Mouse (Mus musculus): ENCODE measurements around the gene C2cd5.

C2cd5 gene

DNA sequence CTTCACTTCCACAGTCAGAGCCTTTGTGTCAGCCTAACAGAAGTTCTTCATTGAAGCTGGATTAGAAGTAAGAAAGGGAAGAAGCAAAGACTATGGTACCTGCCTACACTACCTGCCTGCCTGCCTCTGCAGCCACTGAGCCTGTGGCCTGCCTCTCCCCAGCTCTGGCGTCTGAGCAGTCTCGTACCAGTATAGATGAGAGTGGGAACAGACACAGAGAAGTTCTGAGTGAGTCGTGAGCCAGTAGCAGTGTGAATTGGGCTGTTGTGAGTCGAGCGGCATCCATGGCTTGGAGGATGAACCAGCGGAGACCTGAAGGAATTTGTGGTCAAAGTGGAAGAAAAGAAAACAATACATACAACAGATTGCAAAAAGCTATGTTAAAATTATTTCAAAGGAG lies 26.5 kb downstream of the C2cd5 start:
- no peak for DNase-seq (ENCODE audit: low read depth, low spot score)

DNA sequence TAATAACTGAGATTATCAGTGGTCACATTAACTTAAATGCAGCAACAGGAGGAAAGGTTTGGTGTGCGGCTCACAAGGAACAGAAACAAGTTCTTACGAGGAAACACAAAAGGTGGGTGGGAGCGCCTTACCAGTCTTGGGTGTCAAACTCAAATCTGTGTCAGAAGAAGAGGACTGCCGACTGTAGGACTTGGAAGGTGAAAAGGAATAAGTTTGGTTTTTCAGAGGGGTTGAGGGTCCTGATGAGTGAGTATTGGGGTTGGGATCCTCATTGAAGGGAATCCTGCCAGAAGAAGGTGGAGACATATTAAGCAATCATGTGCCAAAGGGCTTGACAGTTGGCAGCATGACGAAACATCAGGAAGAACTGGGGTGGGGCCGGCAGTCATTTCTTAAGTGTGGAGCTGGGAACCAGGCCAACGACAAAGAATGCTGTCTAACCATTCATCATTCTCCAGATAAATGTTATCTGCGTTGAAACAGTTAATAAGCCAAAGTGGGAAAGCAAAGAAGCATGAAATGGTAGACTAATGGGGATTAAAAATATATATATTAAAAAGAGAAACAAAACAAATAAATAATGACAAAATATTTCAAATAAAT lies 27.4 kb downstream of the C2cd5 start:
- DNase-seq (ENCODE audit: low read depth, low spot score) = no peak

DNA sequence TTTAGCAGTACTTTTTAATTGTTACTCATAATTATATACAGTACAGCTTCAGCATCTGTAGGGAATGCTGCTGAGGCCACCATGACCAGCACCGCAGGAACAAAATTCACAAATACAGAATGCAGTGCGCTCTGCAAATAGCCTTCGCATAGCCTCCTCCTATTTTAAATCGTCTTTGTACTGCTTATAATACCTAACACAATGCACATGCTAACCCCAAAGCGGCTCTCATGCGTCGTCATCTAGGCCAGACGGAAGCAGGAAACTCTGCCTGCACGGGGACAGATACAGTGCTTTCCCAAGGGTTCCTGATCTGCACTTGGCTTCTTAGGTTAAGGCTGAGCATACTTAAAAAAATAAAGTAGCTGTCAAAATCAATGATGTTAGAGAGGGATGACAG lies 29.2 kb downstream of the C2cd5 start:
- no peak for DNase-seq (ENCODE audit: low read depth, low spot score)

DNA sequence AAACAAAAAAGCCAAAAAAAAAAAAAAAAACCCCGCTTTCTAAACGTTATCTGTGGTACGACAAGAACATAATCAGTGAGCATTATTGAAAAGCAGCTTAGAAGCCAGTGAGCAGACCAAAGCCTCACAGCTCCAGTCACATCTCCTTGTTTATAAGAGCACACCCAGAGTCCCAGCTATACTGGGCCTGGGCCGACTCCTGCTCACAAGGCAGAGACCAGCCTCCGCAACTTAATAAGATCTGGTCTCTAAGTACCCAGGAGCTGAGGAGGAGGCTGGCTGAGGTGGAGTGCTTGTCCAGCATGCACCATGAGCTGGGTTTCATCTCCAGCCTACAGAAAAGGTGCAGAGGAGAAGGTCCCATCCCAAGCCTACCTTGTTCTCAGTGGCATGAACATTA lies 29.9 kb downstream of the C2cd5 start:
- DNase-seq (ENCODE audit: low read depth, low spot score) = no peak

DNA sequence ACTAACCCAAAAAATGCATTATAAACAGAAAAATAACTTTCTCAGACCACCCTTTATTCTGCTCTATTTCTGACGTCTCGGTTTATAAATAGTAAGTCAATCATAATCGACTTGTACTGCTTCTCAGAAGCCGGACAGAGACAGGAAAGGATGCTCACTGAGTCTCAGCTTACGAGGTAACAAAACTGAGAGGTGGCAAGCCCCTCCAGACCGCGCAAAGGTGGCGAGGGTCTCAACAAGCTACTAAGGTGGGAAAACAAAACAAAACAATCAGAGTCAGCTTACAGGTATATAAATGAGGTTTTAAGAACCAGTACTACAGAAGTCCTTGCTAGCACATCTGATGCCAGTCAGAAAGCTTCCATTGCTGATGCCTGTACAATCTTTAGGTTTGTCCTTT lies 30.3 kb downstream of the C2cd5 start:
- no peak for DNase-seq (ENCODE audit: low read depth, low spot score)

DNA sequence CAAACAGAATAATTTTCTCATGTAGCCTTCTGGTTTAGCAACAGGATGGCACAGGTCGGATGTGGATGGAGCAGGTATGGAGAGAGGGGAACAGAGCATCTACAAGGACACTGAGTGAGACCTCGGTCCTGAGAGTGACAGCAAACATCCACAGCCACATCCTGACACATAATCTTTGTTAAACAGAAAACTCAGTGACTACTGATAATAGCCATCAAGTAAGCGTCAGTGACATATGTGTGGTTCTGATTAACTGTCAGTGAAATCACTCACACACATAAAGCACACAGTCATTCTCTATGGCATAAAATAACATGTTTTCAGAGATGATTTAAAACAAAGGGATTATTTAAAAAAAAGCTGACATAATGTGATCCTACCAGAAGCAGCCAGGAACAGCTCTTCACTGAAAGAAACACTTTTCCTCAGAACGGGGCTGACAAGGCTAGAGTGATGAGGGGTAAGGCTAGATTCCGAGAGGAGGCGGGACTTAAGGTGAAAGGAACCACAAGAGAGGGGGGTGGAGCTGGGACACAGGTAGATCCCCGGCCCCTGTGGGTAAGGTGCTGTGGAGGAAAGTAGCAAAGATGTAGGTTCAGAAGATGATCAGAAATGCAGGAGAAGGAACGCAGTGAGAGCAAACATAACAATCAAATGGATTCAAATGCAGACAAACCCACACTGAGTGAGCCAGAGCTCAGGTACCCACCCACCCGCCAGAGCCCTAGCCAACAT lies 31.6 kb downstream of the C2cd5 start:
- DNase-seq (ENCODE audit: low read depth, low spot score) = no peak

DNA sequence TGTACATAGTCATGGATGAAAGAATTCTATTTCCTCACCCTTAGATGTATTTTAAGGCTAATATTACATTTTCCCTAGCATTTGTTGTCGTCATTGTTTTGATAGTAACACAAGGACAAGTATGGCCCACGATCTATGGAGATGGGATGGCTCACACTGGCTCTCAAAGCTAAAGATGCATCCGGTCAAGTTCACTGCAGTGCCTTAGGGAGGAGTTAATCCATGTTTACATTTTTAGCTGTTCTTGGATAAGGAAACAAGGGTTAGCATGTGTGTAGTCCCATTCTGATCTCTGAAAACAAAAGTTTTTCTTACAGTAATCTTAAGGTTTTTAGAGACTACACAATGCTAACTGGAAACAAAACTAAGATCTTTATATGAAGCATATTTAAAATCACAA lies 32.3 kb downstream of the C2cd5 start:
- DNase-seq (ENCODE audit: low read depth, low spot score) = no peak

DNA sequence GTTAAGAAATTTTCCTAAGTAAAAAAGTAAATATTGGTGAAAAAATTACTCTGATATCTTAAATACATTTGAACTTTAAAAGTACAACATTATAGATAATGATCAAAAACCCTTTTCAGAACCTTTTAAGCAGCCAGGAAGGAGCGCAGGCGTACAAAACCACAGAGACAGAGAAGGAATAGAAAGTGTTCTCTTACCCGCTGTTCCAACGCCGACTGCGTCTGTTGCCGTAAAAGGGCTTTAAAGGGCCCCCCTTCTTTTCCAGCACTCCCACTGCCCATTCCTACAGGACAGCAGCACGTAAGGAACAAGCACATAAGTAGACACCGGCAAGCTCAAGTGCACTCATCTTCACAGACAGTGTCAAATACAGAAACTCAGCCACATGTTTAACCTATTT lies 33.1 kb downstream of the C2cd5 start:
- no peak for DNase-seq (ENCODE audit: low read depth, low spot score)

DNA sequence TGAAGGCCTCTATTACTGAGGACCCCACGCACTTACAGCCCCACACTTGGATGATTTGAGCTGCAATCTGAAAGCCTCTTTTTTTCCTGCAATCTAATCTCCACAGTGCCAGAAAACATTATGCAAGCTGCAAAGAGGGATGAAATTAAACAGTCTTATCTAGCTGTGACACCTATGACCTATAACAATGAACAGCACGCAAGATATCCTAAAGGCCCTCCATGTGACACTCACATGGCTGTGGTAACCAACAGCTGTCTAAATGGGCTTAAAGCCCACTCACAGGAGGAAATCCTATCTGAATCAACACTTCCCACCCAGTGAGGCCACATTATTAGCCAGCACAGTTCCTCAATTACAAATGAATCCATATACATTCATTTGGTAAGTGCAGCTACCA lies 35.9 kb downstream of the C2cd5 start:
- no peak for DNase-seq (ENCODE audit: low read depth, low spot score)

DNA sequence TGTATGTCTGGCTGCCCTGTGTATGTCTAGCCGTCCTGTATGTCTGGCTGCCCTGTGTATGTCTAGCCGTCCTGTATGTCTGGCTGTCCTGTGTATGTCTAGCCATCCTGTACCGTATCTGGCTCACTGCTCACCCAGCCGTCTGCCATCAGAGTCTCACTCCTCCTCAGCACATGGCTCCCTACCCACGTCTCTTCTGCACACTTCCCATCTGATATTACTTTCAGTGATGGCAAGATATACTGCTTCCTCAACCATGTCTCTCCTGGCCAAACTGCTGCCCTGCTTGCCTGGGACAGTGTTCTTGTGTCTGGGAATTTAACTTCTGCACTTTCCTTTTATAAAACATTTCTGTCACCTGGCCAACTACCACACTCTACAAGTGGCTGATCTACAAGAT lies 42.3 kb downstream of the C2cd5 start:
- DNase-seq (ENCODE audit: low read depth, low spot score) = no peak

DNA sequence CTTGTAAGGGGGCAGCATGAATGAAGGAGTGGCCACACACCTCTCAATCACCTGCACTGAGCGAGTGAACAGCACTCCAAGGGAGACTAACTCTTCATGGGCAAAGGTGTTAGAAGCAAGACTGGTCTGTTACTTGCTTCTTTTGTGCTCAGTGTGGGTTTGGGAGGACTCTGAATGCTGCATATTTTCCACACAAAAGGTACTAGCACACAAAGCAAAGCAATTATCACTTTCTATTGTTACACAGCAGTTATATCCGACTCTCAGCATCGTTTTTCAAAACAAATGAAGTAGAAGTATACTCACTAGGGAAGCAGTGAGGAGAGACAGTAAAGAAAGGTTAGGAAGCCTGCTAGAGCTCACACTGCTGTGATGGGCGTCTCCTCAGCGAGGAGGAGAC lies 48.4 kb downstream of the C2cd5 start:
- no peak for DNase-seq (ENCODE audit: low read depth, low spot score)

DNA sequence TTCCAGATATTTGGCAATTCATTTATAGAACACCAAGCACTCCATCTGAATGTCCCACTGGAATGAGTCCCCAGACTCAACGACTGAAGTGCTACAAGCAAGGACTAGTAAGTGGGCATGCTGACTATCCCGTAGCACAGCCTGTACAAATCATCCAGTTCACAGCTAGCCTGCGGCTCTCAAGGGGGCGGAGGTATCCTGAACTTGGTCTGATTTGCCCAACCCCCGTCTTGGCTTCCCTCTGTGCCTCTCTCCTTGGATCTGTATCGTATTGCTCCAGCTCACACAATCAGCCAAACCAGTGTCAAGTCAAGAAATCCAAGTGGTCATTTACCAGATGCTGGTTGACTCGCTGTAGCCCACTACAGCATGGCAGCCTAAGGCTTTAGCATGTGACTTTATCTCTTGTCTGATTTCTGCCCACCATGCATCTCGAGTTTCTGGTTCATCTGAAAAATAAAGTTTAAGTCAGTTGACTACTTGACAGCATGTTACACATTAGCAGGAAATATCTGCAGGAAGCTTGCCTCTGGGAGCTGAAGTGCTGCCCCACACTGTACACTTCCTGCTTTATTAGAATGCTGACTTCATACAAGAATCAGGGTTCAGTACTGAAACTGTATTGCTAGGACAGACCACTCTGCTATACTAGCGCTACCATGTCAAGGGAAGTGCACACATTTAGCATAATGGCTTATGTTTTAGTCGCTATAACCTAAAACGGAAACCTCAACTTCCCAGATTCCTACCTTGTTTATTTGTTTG lies 50.0 kb downstream of the C2cd5 start:
- no peak for DNase-seq (ENCODE audit: low read depth, low spot score)

DNA sequence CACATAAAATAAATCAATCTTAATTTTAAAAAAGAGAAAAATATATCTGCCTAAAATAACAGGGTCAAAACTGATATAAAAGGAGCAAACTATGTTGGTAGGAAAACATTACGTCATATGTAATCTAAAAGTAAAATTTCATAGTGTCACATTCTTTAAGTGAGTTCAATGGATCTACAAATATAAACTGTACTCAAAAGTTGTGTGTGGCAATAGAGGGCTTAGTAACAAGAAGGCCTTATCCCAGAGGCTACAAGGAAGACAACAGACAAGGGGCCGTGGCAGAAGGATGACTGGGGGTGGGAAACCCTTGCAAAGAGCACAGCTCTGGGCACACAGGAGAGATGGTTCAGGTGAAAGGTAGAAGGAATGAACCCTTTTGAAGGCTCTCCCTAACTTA lies 50.8 kb downstream of the C2cd5 start:
- DNase-seq (ENCODE audit: low read depth, low spot score) = no peak

DNA sequence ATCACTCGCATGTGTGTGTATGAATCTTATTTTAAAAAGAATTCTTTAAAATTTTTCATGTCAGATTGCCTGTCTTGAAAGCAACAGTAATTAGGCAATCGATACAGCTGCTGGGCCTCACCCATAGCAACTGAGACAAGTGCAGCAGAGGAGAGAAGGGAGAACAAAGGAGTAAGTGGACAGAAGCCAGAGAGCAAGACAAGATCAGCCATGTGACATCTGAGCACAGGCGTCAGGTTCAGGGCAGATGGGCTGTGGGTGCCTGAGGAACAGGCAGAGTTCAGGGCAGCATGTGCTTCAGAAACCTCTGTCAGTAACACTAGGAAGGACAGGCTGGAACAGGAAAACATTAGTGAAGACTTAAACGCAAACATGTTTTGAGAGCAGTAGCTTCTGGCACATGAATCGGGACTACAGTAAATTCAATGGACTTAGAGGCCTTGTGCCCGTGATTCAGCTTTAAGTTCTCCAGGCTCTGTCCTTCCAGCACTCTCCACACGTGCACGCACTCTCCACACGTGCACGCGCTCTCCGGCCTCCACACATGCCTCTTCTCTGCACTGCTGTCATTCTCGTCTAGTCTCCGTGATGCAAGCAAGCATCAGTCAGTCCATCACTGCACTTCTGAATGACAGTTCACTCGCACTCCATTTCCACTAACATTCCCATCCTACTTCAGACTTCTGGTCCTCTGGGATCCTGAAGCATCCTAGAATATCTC lies 52.2 kb downstream of the C2cd5 start:
- no peak for DNase-seq (ENCODE audit: low read depth, low spot score)

DNA sequence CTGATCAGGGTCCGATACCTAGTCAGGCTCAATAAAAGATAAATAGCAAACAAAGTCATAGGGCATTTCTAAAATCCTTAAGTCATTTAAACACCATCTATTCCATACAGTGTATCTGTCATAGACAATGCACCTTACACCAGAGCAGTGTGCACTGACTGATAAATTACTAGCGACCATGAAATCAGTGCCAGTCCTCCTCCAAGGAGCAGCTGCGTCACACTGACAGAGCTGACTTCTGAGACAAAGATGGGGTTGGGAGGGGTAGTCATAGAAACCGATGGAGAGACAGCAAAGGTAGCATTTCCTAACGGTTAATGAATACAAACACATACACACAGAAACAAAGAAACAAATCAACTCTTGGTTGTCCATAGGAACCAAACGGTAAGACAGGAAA lies 58.4 kb downstream of the C2cd5 start:
- DNase-seq (ENCODE audit: low read depth, low spot score) = no peak

DNA sequence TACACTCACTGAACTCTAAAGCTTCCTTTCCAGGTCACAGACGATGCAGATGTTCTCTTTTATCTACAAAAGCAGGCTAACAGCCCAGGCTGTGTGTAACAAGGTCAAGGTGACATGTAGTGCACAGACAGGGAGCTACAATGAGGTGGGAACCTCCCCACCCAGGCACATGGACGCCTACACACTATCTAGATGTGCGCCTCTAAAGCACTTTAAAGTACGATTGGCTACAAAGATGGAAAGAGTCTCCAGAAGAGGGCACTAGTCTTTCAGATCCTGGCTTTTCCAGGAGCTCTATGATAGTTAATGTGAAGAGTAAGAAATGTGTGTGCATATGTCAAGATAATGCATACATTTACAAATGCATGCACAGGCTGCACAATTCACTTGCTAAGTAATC lies 64.7 kb downstream of the C2cd5 start:
- DNase-seq (ENCODE audit: low read depth, low spot score) = no peak

DNA sequence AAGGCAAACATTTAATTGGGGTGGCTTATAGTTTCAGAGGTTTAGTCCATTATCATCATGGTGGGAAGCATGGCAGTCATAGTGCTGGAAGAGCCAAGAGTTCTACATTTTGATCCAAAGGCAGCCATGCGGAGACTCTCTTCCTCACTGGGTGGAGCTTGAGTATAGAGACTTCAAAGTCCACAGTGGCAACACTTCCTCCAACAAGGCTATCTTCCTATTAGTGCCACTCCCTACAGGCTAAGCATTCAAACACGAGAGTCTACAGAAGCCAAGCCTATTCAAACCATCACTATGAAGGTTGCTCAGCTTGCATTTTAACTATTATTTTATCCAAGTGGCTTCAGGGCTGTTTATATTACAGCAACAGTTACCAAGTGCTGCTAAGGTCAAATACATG lies 65.4 kb downstream of the C2cd5 start:
- no peak for DNase-seq (ENCODE audit: low read depth, low spot score)

DNA sequence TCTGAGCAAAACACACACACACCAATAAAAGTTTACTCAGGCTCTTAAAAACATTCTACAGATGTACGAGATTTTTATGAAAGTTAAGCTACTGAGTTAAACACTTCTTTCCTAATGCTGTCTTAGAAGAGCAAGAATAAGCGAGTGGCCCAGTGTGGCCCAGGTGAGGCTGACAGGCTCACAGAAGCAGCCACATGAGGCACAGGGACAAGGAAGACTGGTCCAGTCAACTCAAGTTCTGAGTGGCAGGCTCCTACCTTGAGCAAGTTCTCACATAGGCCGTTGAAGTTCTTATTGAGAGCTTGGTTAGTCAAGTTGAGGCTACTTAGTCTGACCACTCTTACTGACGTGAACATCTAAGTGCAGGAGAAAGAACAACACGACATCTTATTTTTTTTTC lies 69.4 kb downstream of the C2cd5 start:
- no peak for DNase-seq (ENCODE audit: low read depth, low spot score)

DNA sequence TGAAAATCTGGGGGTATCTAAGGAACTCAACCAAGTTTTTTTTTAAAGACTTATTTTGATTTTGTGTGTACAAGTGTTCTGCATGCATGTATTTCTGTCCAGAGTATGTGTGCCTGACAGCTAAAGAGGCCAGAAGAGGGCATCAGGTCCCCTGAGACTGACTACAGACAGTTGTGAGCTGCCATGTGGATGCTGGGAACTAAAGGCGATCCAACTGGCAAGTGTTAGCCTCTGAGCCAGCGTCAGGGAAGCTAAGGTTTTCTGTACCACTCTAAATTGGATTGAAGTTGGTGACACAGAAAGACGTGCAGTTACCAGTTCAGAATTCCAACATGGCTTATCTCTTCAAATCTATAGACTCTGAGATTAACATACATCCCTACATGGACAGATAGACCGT lies 72.0 kb downstream of the C2cd5 start:
- no peak for DNase-seq (ENCODE audit: low read depth, low spot score)

DNA sequence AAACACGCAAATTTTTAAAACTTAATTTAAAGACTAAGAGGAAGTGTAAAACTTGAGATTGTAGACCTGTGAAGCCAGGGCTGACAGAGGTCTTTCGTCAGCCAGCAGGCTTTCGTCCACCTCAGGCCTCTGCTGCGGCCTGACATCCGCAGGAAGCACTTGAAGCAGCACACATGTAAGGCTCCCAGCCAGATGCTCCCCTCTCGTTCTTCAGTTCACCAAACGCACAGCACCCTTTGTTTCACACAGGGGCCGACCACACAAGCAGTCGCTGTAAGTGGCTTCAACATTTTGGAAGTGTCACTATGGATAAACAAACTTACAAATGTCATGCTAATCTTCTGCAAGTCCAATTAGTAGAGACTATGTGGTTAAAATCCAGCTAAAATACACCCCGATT lies 72.5 kb downstream of the C2cd5 start:
- DNase-seq (ENCODE audit: low read depth, low spot score) = no peak

DNA sequence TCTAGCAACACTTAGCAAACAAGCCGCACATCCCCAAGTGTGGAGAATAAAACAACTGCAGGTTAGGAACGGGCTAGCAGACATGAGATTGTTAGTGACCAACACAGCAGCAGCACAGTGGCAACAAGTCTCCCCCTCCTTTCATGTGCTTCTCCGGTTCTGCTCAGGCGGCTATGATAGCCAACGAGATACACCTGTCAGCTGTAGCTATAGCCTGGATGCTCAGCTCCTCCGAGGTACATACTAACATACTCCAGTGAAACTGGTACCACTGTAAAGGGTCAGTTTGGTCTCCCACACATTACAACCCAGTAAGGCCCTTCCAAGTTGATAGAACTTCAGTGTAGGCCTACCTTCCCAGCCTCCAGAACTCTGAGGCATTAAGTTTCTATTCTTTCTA lies 76.2 kb downstream of the C2cd5 start:
- DNase-seq (ENCODE audit: low read depth, low spot score) = no peak

DNA sequence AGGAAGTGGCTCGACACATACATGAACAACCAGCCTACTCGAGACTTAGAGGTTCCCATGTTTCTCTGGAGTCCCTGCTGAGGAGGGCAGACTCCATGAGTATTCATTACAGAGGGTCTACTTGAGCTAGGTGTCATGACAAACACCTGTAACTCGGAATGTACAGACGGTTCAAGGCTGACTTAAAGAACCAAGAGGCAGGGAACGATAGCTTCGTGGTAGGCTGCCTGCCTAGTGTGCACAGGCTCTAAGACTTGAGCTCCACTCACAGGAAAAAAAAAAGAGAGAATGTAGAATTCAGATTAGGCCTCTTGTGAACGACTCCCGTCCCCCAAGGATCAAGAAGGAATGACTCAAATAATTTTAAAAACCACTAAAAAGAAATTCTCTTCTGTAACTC lies 78.2 kb downstream of the C2cd5 start:
- no peak for DNase-seq (ENCODE audit: low read depth, low spot score)

All from forelimb bud, embryonic 11.5 days (tissue).